ENCODE assay signal across 8 mouse cellular contexts in genomic region chr16:18627163-18627562, GRCm38 (mm10). TPM values are rescaled to one million over a fixed set of nuclear protein-coding genes. Genes with fewer than 3 reads are reported as not detected.
A peak's percentile ranks its signal among the peaks of the same experiment; 100 is the strongest.
DNase-seq lines count a peak whose midpoint lies in the region; ATAC-seq and TF ChIP-seq lines count a peak whose summit lies in the region.
"Had no signal": no experiment of that assay in that cellular context is flagged by ENCODE, and none has a peak within 500 bp of the region (broad histone marks: within the 10 kb centered on the region; RNA-seq: fewer than 3 reads in every experiment).

No protein-coding gene starts in this region.

- no peaks in the 10 kb centered on the region; the same call in 1 of the 2 replicates for H3K36me3 ChIP-seq in liver, postnatal 0 days (replicated peaks; ENCODE audit: insufficient read depth, low read length)
- H3K36me3 ChIP-seq in embryonic facial prominence, embryonic 15.5 days = peaks cover 31% of the 10 kb centered on the region; the same call in 1 of the 2 replicates
- peaks cover 23% of the 10 kb centered on the region for H3K36me3 ChIP-seq in intestine, embryonic 14.5 days (ENCODE audit: control insufficient read depth, insufficient read depth, low read length)
- H3K36me3 ChIP-seq: liver, embryonic 12.5 days had no signal

- H3K9me3 ChIP-seq in liver, postnatal 0 days (ENCODE audit: low read length) = no peaks in the 10 kb centered on the region
- no peaks in the 10 kb centered on the region for H3K9me3 ChIP-seq in embryonic facial prominence, embryonic 15.5 days (replicated peaks)
- no peaks in the 10 kb centered on the region for H3K9me3 ChIP-seq in intestine, embryonic 14.5 days (ENCODE audit: control insufficient read depth, low read length)
- H3K9me3 ChIP-seq: liver, embryonic 12.5 days had no signal

- H3K4me3 ChIP-seq in liver, postnatal 0 days (ENCODE audit: low read depth, low read length) = no peak overlapping the region
- peak overlapping the region; percentile 74; the same call in 1 of the 2 replicates for H3K4me3 ChIP-seq in embryonic facial prominence, embryonic 15.5 days (replicated peaks)
- peak overlapping the region; percentile 43; the same call in 1 of the 2 replicates for H3K4me3 ChIP-seq in intestine, embryonic 14.5 days (ENCODE audit: low read depth, low read length)
- peak overlapping the region; percentile 74 for H3K4me3 ChIP-seq in olfactory bulb, adult 2 months (ENCODE audit: insufficient read depth, low read depth, low read length)

- peaks cover 70% of the 10 kb centered on the region for H3K27me3 ChIP-seq in liver, postnatal 0 days (ENCODE audit: insufficient read depth, low read length)
- H3K27me3 ChIP-seq in embryonic facial prominence, embryonic 15.5 days = peaks cover 39% of the 10 kb centered on the region
- H3K27me3 ChIP-seq in intestine, embryonic 14.5 days (replicated peaks; ENCODE audit: control insufficient read depth, insufficient read depth, low read length) = peaks cover 48% of the 10 kb centered on the region

- 0 out of 2 replicates have a peak overlapping the region, but pooled peaks have one; percentile 33 for H3K4me2 ChIP-seq in liver, postnatal 0 days (ENCODE audit: low read depth, low read length)
- H3K4me2 ChIP-seq in embryonic facial prominence, embryonic 15.5 days (replicated peaks) = peak overlapping the region; percentile 90
- H3K4me2 ChIP-seq in intestine, embryonic 14.5 days (ENCODE audit: low read length) = peak overlapping the region; percentile 74

- TF ChIP-seq EP300 in liver, postnatal 0 days (IDR thresholded peaks at IDR 0.05; ENCODE audit: low read depth) = no peak

- no peak overlapping the region for H3K9ac ChIP-seq in liver, postnatal 0 days (replicated peaks)
- no peak overlapping the region for H3K9ac ChIP-seq in embryonic facial prominence, embryonic 15.5 days
- no peak overlapping the region for H3K9ac ChIP-seq in intestine, embryonic 14.5 days (ENCODE audit: low read length)

- WGBS in liver, postnatal 0 days (ENCODE audit: insufficient replicate concordance) = 40% methylated on average over 3 of the region's 3 CpGs
- 45% methylated on average over 3 of the region's 3 CpGs for WGBS in embryonic facial prominence, embryonic 15.5 days
- WGBS in intestine, embryonic 14.5 days = 49% methylated on average over 3 of the region's 3 CpGs
- 53% methylated on average over 3 of the region's 3 CpGs for WGBS in olfactory bulb, adult 2 months

- no peak for TF ChIP-seq CTCF in liver, postnatal 0 days (IDR thresholded peaks at IDR 0.05; ENCODE audit: low read depth)
- TF ChIP-seq CTCF in olfactory bulb, adult 2 months (IDR thresholded peaks at IDR 0.05; ENCODE audit: insufficient read depth, low read depth, low read length) = no peak

- DNase-seq in liver, postnatal 0 days = no peak
- no peak for DNase-seq in liver
- DNase-seq in intestine, embryonic 14.5 days (ENCODE audit: low spot score) = no peak
- no peak for DNase-seq in left cerebral cortex, postnatal 36 days (ENCODE audit: low spot score in 2 of 2)
- no peak for DNase-seq in lung, postnatal 14 days

- intact Hi-C loops in left cerebral cortex, postnatal 36 days (cut with DNase I) = loop anchor here (2.0 to 5.0 kb wide), 2 partner anchors 52 to 170 kb away; no protein-coding TSS in a partner anchor

- peaks cover 14% of the 10 kb centered on the region for H3K4me1 ChIP-seq in liver, postnatal 0 days (ENCODE audit: insufficient read depth)
- peaks cover 49% of the 10 kb centered on the region for H3K4me1 ChIP-seq in embryonic facial prominence, embryonic 15.5 days
- H3K4me1 ChIP-seq in intestine, embryonic 14.5 days (replicated peaks; ENCODE audit: control insufficient read depth, insufficient read depth, low read length) = peaks cover 11% of the 10 kb centered on the region; the same call in 1 of the 2 replicates
- peaks cover 65% of the 10 kb centered on the region for H3K4me1 ChIP-seq in olfactory bulb, adult 2 months (ENCODE audit: control insufficient read depth, insufficient read depth, low read length)

- ATAC-seq in liver, postnatal 0 days = no peak
- ATAC-seq in embryonic facial prominence, embryonic 15.5 days (ENCODE audit: insufficient number of reproducible peaks, low FRiP score, low TSS enrichment, low read depth) = no peak
- ATAC-seq in intestine, embryonic 14.5 days (replicated peaks; ENCODE audit: low FRiP score, low TSS enrichment, low read depth) = no peak

- no peak overlapping the region for H3K27ac ChIP-seq in liver, postnatal 0 days (ENCODE audit: low read depth)
- 0 out of 2 replicates have a peak overlapping the region, but pooled peaks have one; percentile 28 for H3K27ac ChIP-seq in embryonic facial prominence, embryonic 15.5 days (replicated peaks)
- no peak overlapping the region for H3K27ac ChIP-seq in intestine, embryonic 14.5 days (ENCODE audit: low read depth)
- no peak overlapping the region for H3K27ac ChIP-seq in olfactory bulb, adult 2 months (ENCODE audit: insufficient read depth, low read depth, low read length)
- H3K27ac ChIP-seq: liver, embryonic 12.5 days had no signal

- TF ChIP-seq POLR2A in olfactory bulb, adult 2 months (IDR thresholded peaks at IDR 0.05; ENCODE audit: insufficient read depth, low read depth, low read length) = no peak

RNA-seq across cellular contexts. Expression of gene Gm49601, which starts 0.9 kb away (rescaled TPM):
- polyA plus RNA-seq in liver, postnatal 0 days (2015; fragmentation: Nextera tagmentation; extraction: Ambion mirVana) = 0.32 TPM in 1 of 2 replicates, not detected in the other
- 7.2 and 7.8 TPM in 2 replicates for polyA plus RNA-seq in embryonic facial prominence, embryonic 15.5 days (2015; fragmentation: Nextera tagmentation; extraction: Ambion mirVana)
- 2.0 and 2.2 TPM in 2 replicates for polyA plus RNA-seq in intestine, embryonic 14.5 days (2014; fragmentation: Nextera tagmentation; extraction: Ambion mirVana)
- not detected in 2 replicates for polyA plus RNA-seq in olfactory bulb, adult 2 months (2012; ENCODE audit: insufficient read depth, insufficient read length, low replicate concordance, missing spikeins)
- total RNA-seq in left cerebral cortex, postnatal 36 days (2021) = 100 to 1,000 TPM; 255 to 281 TPM

RNA-seq across cellular contexts. Expression of gene Sept5, which starts 2.6 kb away (rescaled TPM):
- polyA plus RNA-seq in liver, postnatal 0 days (2015; fragmentation: Nextera tagmentation; extraction: Ambion mirVana) = 3.0 and 3.2 TPM in 2 replicates
- 51.1 and 64.8 TPM in 2 replicates for polyA plus RNA-seq in embryonic facial prominence, embryonic 15.5 days (2015; fragmentation: Nextera tagmentation; extraction: Ambion mirVana)
- polyA plus RNA-seq in intestine, embryonic 14.5 days (2014; fragmentation: Nextera tagmentation; extraction: Ambion mirVana) = 29.3 and 29.9 TPM in 2 replicates
- polyA plus RNA-seq in olfactory bulb, adult 2 months (2012; ENCODE audit: insufficient read depth, insufficient read length, low replicate concordance, missing spikeins) = not detected in 2 replicates
- 100 to 1,000 TPM; 834 to 992 TPM for total RNA-seq in left cerebral cortex, postnatal 36 days (2021)

RNA-seq across cellular contexts. Expression of gene Gp1bb, which starts 5.0 kb away (rescaled TPM):
- 55.8 and 56.5 TPM in 2 replicates for polyA plus RNA-seq in liver, postnatal 0 days (2015; fragmentation: Nextera tagmentation; extraction: Ambion mirVana)
- 2.6 and 2.8 TPM in 2 replicates for polyA plus RNA-seq in embryonic facial prominence, embryonic 15.5 days (2015; fragmentation: Nextera tagmentation; extraction: Ambion mirVana)
- 1.9 and 2.0 TPM in 2 replicates for polyA plus RNA-seq in intestine, embryonic 14.5 days (2014; fragmentation: Nextera tagmentation; extraction: Ambion mirVana)
- not detected in 2 replicates for polyA plus RNA-seq in olfactory bulb, adult 2 months (2012; ENCODE audit: insufficient read depth, insufficient read length, low replicate concordance, missing spikeins)
- total RNA-seq in left cerebral cortex, postnatal 36 days (2021) = 1 to 10 TPM; 1.1 to 1.6 TPM

RNA-seq across cellular contexts. Expression of gene Tbx1, which starts 36.7 kb away (rescaled TPM):
- 0.40 TPM in 1 of 2 replicates, not detected in the other for polyA plus RNA-seq in liver, postnatal 0 days (2015; fragmentation: Nextera tagmentation; extraction: Ambion mirVana)
- polyA plus RNA-seq in embryonic facial prominence, embryonic 15.5 days (2015; fragmentation: Nextera tagmentation; extraction: Ambion mirVana) = 24.0 and 24.3 TPM in 2 replicates
- polyA plus RNA-seq in intestine, embryonic 14.5 days (2014; fragmentation: Nextera tagmentation; extraction: Ambion mirVana) = 0.14 and 0.22 TPM in 2 replicates
- not detected in 2 replicates for polyA plus RNA-seq in olfactory bulb, adult 2 months (2012; ENCODE audit: insufficient read depth, insufficient read length, low replicate concordance, missing spikeins)
- 1 to 10 TPM in 1 of 2 experiments, under 1 TPM in 1; 0.94 to 1.4 TPM for total RNA-seq in left cerebral cortex, postnatal 36 days (2021)
- polyA plus RNA-seq: liver, embryonic 12.5 days had no signal

Comparison
In these comparisons a context has a peak if more than half of its experiments do, and no peak if none do; other contexts are left out.
1. H3K4me2 ChIP-seq: peak in every context shown above with its lines; median percentile 90 in embryonic facial prominence, embryonic 15.5 days; 74 in intestine, embryonic 14.5 days; 33 in liver, postnatal 0 days.